Mouse (Mus musculus): ENCODE measurements around the gene Mipep.

DNA sequence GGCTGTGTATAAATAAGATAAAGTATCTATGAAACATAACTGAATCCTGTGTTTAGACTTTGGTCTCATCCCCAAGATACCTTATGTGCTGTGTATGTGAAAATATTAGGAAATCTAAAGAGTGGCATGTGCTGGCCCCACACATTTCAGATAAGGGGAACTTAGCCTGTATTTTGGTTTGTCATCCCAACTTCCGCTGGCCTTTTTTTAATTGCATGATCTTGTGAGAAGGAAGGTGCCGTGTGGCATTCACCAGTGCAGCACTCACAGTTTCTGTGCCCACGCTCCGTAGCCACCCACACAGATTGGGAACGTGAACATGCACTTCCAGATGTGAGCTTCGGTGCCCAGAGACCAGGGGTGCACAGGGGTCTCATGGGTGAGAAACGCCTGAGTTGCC lies 26.7 kb upstream of the Mipep start:
- TF ChIP-seq CTCF (IDR thresholded peaks at IDR 0.05; ENCODE audit: extremely low read depth, insufficient read depth, low read length) (no peak), POLR2A (IDR thresholded peaks at IDR 0.05; ENCODE audit: extremely low read depth, insufficient read depth, low read length) (no peak)

Measured in cortical plate, adult 2 months (tissue).